In the genomic region with DNA sequence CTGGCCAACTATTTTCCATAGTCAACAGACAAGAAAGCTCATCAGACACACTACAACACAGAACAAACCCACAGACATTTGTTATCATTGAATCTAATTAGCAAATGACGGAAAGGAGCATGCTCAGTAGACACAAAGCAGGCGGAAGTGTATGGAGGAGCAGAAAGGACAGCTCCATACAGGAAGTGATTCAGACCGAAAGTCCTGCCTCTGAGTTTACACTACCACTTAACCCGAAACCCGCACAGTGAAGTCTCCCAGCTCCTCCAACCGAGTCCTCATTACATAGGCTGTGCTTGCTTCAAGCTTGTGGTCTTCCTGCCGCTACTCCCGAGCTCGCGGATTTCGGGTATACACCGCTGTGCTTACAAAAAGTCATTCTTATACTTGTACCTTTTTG, we compare ENCODE assay signal across 20 mouse cellular contexts. TPM values are rescaled to one million over a fixed set of nuclear protein-coding genes. Genes with fewer than 3 reads are reported as not detected.
A peak's percentile ranks its signal among the peaks of the same experiment; 100 is the strongest.
DNase-seq lines count a peak whose midpoint lies in the region; ATAC-seq and TF ChIP-seq lines count a peak whose summit lies in the region.
"Had no signal": no experiment of that assay in that cellular context is flagged by ENCODE, and none has a peak within 500 bp of the region (broad histone marks: within the 10 kb centered on the region; RNA-seq: fewer than 3 reads in every experiment).

No protein-coding gene starts in this region.

- TF ChIP-seq CTCF in ES-Bruce4 (IDR thresholded peaks at IDR 0.05; ENCODE audit: low read depth, low read length): no peak
- TF ChIP-seq CTCF in liver, postnatal 0 days (IDR thresholded peaks at IDR 0.05; ENCODE audit: low read depth): no peak

- H3K27ac ChIP-seq in ES-Bruce4 (ENCODE audit: insufficient read depth, low read length): peak overlapping the region; percentile 8; the same call in 1 of the 2 replicates
- H3K27ac ChIP-seq in liver, postnatal 0 days (ENCODE audit: low read depth): no peak overlapping the region
- H3K27ac ChIP-seq: hindbrain, embryonic 13.5 days; midbrain, embryonic 15.5 days; neural tube, embryonic 15.5 days had no signal

- 0 out of 2 replicates have a peak overlapping the region, but pooled peaks have one; percentile 22 for H3K9ac ChIP-seq in ES-Bruce4 (ENCODE audit: low read depth, poor library complexity, severe bottlenecking)
- no peak overlapping the region for H3K9ac ChIP-seq in liver, postnatal 0 days (replicated peaks)
- H3K9ac ChIP-seq: forebrain, postnatal 0 days; heart, embryonic 12.5 days; hindbrain, embryonic 13.5 days; midbrain, embryonic 15.5 days; neural tube, embryonic 15.5 days had no signal

- no peaks in the 10 kb centered on the region for H3K36me3 ChIP-seq in ES-Bruce4 (ENCODE audit: control insufficient read depth, insufficient read depth, low read length, poor library complexity, severe bottlenecking)
- H3K36me3 ChIP-seq in liver, postnatal 0 days (replicated peaks; ENCODE audit: insufficient read depth, low read length): no peaks in the 10 kb centered on the region
- H3K36me3 ChIP-seq: midbrain, embryonic 15.5 days had no signal

- no peaks in the 10 kb centered on the region for H3K27me3 ChIP-seq in ES-Bruce4 (ENCODE audit: control insufficient read depth, insufficient read depth, low read length, poor library complexity, severe bottlenecking)
- no peaks in the 10 kb centered on the region for H3K27me3 ChIP-seq in liver, postnatal 0 days (ENCODE audit: insufficient read depth, low read length)
- H3K27me3 ChIP-seq: heart, embryonic 12.5 days; hindbrain, embryonic 13.5 days; midbrain, embryonic 15.5 days; neural tube, embryonic 15.5 days had no signal

- WGBS in liver, postnatal 0 days (ENCODE audit: insufficient replicate concordance): 82% methylated on average over 12 of the region's 12 CpGs

- no peak for TF ChIP-seq EP300 in ES-Bruce4 (IDR thresholded peaks at IDR 0.05; ENCODE audit: insufficient read depth, low read depth, low read length)
- no peak for TF ChIP-seq EP300 in liver, postnatal 0 days (IDR thresholded peaks at IDR 0.05; ENCODE audit: low read depth)

- peaks cover 11% of the 10 kb centered on the region for H3K4me1 ChIP-seq in ES-Bruce4 (ENCODE audit: control insufficient read depth, insufficient read depth, low read length)
- H3K4me1 ChIP-seq in liver, postnatal 0 days (ENCODE audit: insufficient read depth): no peaks in the 10 kb centered on the region

- peak overlapping the region; percentile 28 for H3K4me3 ChIP-seq in ES-Bruce4 (ENCODE audit: low read depth, low read length)
- no peak overlapping the region for H3K4me3 ChIP-seq in liver, postnatal 0 days (ENCODE audit: low read depth, low read length)
- H3K4me3 ChIP-seq: heart, embryonic 12.5 days; hindbrain, embryonic 13.5 days; megakaryocyte, embryonic 14.5 days; midbrain, embryonic 15.5 days; myocyte; neural tube, embryonic 15.5 days had no signal

- TF ChIP-seq POLR2A in ES-Bruce4 (IDR thresholded peaks at IDR 0.05; ENCODE audit: insufficient read depth, low read length): no peak

- no peak overlapping the region for H3K4me2 ChIP-seq in liver, postnatal 0 days (ENCODE audit: low read depth, low read length)
- H3K4me2 ChIP-seq: heart, embryonic 12.5 days; hindbrain, embryonic 13.5 days; midbrain, embryonic 15.5 days; neural tube, embryonic 15.5 days had no signal

- peak; percentile 98 for ATAC-seq in inflammation-experienced regulatory T-cells, adult 6 months
- no peak for ATAC-seq in liver, postnatal 0 days
- ATAC-seq: forebrain, postnatal 0 days; intestine, postnatal 0 days; midbrain, embryonic 15.5 days had no signal

- H3K9me3 ChIP-seq in ES-Bruce4 (replicated peaks; ENCODE audit: control insufficient read depth, insufficient read depth, low read length, poor library complexity, severe bottlenecking): no peaks in the 10 kb centered on the region
- no peaks in the 10 kb centered on the region for H3K9me3 ChIP-seq in liver, postnatal 0 days (ENCODE audit: low read length)
- H3K9me3 ChIP-seq: heart, embryonic 12.5 days; hindbrain, embryonic 13.5 days; megakaryocyte, embryonic 14.5 days; midbrain, embryonic 15.5 days; neural tube, embryonic 15.5 days had no signal

- peak; percentile 37 for DNase-seq in layer of hippocampus, adult 9-10 months (ENCODE audit: low spot score)
- no peak for DNase-seq in layer of hippocampus, postnatal 25 days (ENCODE audit: extremely low spot score in 1 of 2, low spot score in 1 of 2)
- peak; percentile 83 for DNase-seq in CD4-positive helper T cell, adult 2 months (ENCODE audit: low read depth, low spot score)
- DNase-seq in right cerebral cortex, postnatal 10 days (ENCODE audit: low spot score in 2 of 2): no peak
- DNase-seq in liver, postnatal 0 days: no peak
- DNase-seq: adrenal gland, postnatal 10 days; cerebellum, adult 9-11 months; forebrain, postnatal 0 days; heart, postnatal 14 days; kidney, postnatal 10 days; lung, postnatal 14 days had no signal

RNA-seq across cellular contexts. Expression of a gene that starts 46.4 kb away (rescaled TPM):
- total RNA-seq in layer of hippocampus, postnatal 25 days (2021): 10 to 100 TPM; 54.8 to 62.2 TPM
- 48.8 and 56.4 TPM in 2 replicates for polyA plus RNA-seq in ES-Bruce4 (2011; ENCODE audit: insufficient read depth, insufficient read length, low read depth, missing spikeins)
- 10 to 100 TPM; 22.9 to 35.0 (median 34.2) TPM for polyA plus RNA-seq in inflammation-experienced regulatory T-cells, adult 6 months (2017; shearing (Covaris generic))
- 17.2 and 18.2 TPM in 2 replicates for polyA plus RNA-seq in liver, postnatal 0 days (2015; fragmentation: Nextera tagmentation; extraction: Ambion mirVana)

Comparison
In these comparisons a context has a peak if more than half of its experiments do, and no peak if none do; other contexts are left out.
1. DNase-seq: peak in layer of hippocampus, adult 9-10 months (single experiment) and CD4-positive helper T cell, adult 2 months (single experiment); none in layer of hippocampus, postnatal 25 days (0 of 2), right cerebral cortex, postnatal 10 days (0 of 2) and liver, postnatal 0 days (single experiment).